Mouse (Mus musculus) right cerebral cortex, postnatal 25 days (tissue): ENCODE measurements around the gene Mindy4.

Source experiments
- DNase-seq: peaks from one replicate; pipeline ENCODE4 v3.0.0; 2022

Gene Mindy4

DNA sequence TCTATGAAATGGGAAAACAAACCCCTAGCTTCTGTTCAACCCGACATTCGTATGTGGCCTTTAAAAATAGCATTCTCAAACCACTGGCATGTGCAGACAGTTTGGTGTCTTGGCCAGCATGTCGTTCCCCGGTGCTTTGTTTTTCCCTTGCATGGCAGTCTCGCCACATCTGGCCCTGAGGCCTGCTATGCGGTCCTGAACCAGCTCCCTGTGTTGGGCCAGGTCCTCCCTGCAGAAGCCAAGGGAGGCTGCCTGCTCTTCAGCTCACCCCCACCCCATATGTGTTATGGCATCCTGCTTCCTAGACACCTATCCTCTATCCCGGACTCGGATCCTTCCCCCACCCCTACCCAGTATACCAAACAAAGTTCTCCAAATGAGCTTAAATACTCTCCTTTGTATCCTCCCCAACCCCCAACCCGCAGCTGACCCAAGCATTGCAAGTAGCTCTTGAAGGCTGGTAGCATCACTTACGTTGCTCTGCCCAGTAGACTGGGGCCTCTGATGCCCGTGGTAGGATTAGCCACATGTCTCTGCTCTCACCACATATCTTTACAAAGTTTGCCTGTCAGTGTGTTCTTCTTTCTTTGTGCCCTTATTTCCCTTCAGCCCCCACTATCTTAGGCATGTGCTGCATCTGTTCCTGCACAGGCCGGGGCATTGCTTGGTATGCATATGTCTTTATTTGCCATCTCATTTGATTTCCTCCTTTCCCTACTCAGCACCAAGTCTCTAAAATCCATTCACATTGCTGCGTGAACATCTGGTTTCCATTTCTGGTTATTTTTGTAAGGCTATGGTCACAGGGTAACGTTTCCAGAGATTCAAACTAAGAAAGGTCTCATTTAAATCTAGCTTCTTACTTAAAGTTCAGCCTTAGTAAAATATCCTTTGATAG, 55.5 kb downstream of the Mindy4 start:
- DNase-seq, result no peak

GRCm38 (mm10) chr6:55262161-55262560, 59.0 kb downstream of the Mindy4 start:
- no peak for DNase-seq

DNA sequence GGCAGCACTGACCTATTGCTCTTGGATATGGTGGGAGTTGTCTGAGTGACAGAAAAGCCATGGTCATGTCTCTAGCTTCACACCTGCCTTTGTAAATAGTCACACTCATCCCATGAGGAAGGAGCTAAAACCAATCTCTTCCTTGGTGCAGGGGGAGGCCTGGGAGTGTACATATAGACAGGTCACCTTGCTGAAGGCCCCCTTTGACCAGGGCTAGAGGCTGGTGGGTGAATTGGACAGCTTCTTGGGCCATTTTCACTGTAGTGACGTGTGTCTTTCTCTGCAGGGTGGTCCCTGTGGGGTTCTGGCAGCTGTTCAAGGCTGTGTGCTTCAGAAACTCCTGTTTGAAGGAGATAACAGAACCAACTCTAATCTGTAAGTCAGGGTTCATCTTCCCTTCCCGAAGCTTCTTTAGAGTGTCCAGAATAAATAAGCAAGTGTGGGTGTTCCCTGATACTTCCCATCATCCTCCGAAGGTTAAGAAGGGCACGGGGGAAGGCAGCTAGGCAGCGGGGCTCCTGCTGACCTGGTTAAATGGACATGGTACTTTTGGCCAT, 60.4 kb downstream of the Mindy4 start:
- DNase-seq, result no peak

GRCm38 (mm10) chr6:55264741-55265366, 61.7 kb downstream of the Mindy4 start:
- DNase-seq, result no peak

- DNase-seq, result no peak
These were observed 69.8 kb downstream of the Mindy4 start for GRCm38 (mm10) chr6:55272952-55273351.

GRCm38 (mm10) chr6:55273463-55273862, 70.3 kb downstream of the Mindy4 start:
- DNase-seq, result no peak

DNA sequence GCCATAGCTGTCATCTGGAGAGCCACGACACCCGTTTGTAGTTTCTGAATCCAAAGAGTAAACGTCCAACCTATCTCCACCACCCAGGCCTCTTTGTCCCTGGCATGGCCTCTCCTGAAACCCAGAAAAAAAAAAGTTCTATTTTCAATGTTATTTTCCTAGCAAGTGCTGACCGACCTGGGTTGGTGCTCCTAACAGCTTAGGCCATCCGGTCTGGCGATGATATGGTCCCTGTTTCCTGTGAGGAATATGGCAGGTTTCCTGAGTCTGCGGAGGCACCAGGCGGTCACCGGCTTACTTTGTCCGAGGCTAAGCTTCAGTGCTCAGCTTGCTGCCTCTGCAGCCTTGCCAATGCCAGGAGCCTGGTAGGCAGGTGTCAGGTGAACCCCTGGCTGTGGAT, 71.8 kb downstream of the Mindy4 start:
- no peak for DNase-seq

DNA sequence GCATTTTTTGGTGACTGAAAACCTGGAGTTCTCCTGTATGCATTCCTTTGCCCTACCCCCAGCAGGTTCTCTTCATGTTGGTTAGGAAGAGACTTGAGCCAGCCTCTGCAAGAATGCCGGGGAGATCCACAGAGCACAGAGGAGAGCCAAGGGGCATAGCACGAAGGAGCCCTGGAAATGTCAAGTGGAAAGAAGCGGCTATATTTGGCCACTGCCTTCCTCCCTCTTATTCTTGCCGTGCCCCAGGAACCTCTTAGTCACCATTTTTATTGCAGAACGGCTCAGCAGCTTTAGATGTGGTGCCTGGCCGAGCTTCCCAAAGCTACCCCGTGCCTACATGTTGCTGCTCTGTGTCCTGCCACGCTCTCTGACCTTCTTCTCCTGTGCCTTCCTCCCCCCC, 72.6 kb downstream of the Mindy4 start:
- DNase-seq, result no peak

- no peak for DNase-seq
These were observed 73.6 kb downstream of the Mindy4 start for GRCm38 (mm10) chr6:55276692-55277282.

- DNase-seq, result no peak
These were observed 74.9 kb downstream of the Mindy4 start for GRCm38 (mm10) chr6:55278086-55278485.

- DNase-seq, result no peak
These were observed 75.3 kb downstream of the Mindy4 start for GRCm38 (mm10) chr6:55278520-55278919.

- no peak for DNase-seq
These were observed 77.8 kb downstream of the Mindy4 start for GRCm38 (mm10) chr6:55280979-55281378.

- DNase-seq, result no peak
These were observed 78.5 kb downstream of the Mindy4 start for GRCm38 (mm10) chr6:55281687-55282086.

DNA sequence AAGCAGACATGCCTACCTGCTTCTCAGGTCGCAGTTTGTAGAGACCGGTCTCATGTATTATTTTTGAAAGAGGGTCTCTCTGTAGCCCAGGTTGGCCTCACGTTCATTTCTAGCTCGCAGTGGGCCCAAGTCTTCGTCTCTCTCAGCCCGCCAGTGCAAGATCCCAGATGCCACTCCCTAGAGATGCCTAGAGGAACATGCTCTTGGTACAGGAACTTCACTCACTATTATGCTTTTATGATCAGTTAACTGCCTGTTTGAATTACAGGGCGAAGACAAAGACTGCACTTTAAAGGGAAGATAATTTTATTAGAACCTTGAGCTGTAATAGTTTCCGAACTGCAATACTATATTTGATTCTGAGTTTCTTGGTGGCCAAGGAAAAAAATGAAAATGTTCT, 79.2 kb downstream of the Mindy4 start:
- no peak for DNase-seq

DNA sequence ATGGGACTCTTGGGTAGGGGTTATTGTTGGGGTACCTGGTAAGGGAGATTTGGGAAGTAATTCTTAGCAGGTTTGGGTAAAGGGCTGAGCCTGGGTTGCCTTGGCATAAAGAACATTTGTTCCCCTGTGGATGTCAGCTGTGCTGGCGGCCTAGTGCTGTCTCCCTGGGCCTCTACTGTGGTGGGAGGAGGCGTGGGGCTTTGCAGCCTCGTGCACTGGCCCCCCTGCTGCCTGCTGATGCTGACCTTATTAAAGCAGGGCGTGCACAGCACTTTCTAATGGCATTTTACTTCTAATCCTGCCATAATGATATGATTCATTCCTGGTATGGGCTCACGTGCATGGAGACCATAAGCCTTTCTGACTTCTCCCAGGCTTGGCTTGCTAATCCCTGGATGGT, 82.0 kb downstream of the Mindy4 start:
- DNase-seq, result no peak

DNA sequence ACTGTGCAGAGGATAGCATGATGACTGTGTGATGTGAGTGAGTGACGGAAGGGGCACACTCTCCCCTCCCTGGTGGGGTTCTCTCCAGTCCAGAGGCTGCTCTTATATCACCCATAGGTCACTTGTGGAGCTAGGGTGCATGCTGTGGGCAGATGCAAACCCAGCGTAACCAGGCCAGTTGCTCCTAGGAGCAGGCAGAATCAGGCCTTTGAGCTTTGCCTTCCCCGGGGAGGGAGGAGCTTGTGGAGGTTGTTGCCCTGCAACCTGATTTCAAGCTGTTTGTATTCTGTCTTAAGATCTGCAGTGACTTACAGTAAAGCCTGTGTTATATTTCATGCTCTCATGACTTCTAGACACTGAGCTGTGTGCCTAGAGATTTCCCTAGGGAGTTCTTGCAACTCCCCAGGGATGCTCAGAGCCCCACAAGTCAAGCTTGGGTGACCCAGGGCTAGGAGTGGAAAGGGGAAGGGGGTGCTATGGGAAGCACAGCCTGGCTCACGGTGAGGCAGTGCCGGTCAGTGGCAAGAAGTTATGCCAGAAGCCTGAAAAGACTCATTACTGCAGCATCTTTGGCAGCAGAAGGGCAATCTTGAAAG, 84.9 kb downstream of the Mindy4 start:
- no peak for DNase-seq

DNA sequence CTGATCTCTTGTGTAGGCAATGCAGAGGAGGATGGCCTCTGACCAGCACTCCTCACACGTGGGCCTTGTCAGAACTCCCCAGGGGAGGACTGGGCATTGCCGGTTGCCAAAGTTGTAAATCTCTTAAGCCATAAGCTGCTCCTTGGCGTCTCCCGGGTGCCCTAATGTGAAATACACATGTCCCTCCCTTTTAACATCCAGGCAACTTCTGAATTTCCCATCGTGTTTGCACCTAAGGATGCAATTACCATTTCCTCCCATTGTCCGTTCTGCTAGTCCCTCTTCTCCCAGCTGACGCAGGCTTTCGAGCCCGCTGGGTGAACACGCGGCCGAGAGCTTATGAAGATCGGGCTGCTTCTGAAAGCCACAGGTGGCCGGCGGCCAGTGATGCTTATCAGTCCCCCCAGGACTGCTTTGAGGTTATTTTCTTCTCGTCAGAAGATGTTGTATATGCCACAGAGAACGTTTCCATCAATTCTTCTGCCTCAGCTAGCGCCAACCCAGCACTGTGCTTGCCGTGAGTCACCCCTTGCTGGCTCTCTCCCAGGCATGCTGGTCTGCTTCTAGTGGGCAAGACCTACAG, 91.5 kb downstream of the Mindy4 start:
- DNase-seq, result no peak

GRCm38 (mm10) chr6:55295325-55295724, 92.1 kb downstream of the Mindy4 start:
- no peak for DNase-seq

DNA sequence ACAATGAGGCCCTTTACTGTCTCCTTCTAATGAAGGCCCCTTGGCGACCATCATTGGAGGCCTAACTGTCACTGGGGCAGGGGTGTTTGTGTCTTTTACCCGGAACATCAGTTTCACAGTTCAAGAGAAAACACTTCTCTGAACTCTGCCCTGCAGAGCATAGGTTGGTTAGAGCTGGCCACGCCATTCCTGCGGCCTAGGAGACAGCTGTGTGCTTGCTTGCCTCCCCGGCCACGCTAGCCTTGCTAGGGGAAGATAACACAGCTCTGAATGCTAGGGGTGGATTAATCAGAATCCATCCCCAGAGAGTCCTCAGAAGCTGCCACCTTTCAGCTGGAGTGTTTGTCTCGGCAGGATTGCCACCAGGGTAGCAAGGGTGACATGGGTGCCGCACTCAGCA, 96.3 kb downstream of the Mindy4 start:
- DNase-seq, result no peak

- no peak for DNase-seq
These were observed 96.7 kb downstream of the Mindy4 start for GRCm38 (mm10) chr6:55299917-55300316.

DNA sequence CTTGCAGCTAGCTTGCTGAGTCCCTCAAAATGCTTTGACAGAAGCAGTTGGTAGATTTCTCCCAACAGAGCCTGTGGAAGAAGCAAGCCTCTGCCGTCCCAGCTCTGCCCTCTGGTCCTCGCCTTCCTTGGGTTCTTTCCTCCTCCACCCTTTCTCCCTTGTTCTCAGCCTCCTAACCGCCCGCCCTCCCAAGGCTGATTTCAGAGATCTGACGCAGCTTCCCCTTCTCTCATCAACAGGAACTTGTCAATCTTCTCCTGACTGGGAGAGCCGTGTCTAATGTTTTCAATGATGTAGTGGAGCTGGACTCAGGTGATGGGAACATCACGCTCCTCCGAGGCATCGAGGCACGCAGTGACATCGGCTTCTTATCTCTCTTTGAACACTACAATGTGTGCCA, 97.5 kb downstream of the Mindy4 start:
- no peak for DNase-seq

- no peak for DNase-seq
These were observed 107.0 kb downstream of the Mindy4 start for GRCm38 (mm10) chr6:55310179-55310578.

DNA sequence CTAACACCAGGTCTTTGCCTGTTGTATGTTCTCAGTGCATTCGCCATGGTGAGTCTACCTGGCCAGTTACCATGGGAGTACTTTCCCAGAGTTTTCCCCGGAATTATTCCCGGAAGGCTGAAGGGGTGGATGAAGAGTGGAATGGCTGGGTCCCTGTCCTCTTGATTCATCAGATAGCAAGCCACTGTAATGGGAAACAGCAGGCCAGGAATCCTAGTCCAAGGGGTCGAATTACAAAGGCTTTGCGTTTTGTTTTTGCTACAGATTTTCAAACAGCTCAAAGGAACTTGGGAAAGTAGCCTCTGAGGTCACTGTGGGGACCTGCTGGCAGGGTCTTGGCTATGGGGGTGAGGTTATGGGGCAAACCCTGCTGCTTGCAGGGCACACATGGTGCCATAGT, 108.8 kb downstream of the Mindy4 start:
- DNase-seq, result no peak
